Mouse (Mus musculus) naive thymus-derived CD4-positive, alpha-beta T cell, adult 5 months (primary cell): ENCODE results near the gene Cpt2. TPM values are rescaled to one million over a fixed set of nuclear protein-coding genes. Genes with fewer than 3 reads are reported as not detected.

Experiments used
- polyA plus RNA-seq: library from polyadenylated mRNA; unstranded; fragments of 100-300 nt; shearing (Covaris generic); gene quantifications from one replicate; pipeline ENCODE4 v1.2.1, GENCODE M21; 2017

Cpt2 gene
- polyA plus RNA-seq = 4.5 TPM

GRCm38 (mm10) chr4:107923145-107923802 is at the start of gene Cpt2:
Gene Cpt2 (minus strand): TSS chr4:107923610.

GRCm38 (mm10) chr4:107967966-107968682 is 44.7 kb upstream of the Cpt2 start, which contains the start of gene Slc1a7:
Gene Slc1a7 (plus strand): TSS chr4:107968332.

GRCm38 (mm10) chr4:107889731-107890432 is 33.5 kb downstream of the Cpt2 start, which contains the start of gene 0610037L13Rik:
Gene 0610037L13Rik (plus strand): TSS chr4:107889813.

GRCm38 (mm10) chr4:107879254-107880050 is 44.0 kb downstream of the Cpt2 start, which contains the start of gene Magoh:
Gene Magoh (plus strand): TSS chr4:107879755.

Other genes with a start within 250 kb of the Cpt2 start
- gene Dmrtb1, start 239.4 kb downstream of the Cpt2 start, polyA plus RNA-seq = not detected
- 7.4 TPM for gene Lrp8, start 121.3 kb downstream of the Cpt2 start, polyA plus RNA-seq
- gene Magoh, start 43.9 kb downstream of the Cpt2 start, polyA plus RNA-seq = 150 TPM
- 62.0 TPM for gene 0610037L13Rik, start 33.8 kb downstream of the Cpt2 start, polyA plus RNA-seq
- gene Slc1a7, start 44.7 kb upstream of the Cpt2 start, polyA plus RNA-seq = not detected
- not detected for gene Podn, start 172.8 kb upstream of the Cpt2 start, polyA plus RNA-seq
- gene Scp2, start 221.4 kb upstream of the Cpt2 start, polyA plus RNA-seq = 307 TPM
- 0.57 TPM for gene Echdc2, start 241.8 kb upstream of the Cpt2 start, polyA plus RNA-seq